Mouse (Mus musculus) natural killer cell, adult 2 months (primary cell): ENCODE data around the gene Thoc7.

ENCODE experiments used
- DNase-seq, 2 experiments: peaks; one replicate each; pipeline ENCODE4 v3.0.0; 2022; ENCODE audit warnings: low spot score in 2 of 2

Gene Thoc7

DNA sequence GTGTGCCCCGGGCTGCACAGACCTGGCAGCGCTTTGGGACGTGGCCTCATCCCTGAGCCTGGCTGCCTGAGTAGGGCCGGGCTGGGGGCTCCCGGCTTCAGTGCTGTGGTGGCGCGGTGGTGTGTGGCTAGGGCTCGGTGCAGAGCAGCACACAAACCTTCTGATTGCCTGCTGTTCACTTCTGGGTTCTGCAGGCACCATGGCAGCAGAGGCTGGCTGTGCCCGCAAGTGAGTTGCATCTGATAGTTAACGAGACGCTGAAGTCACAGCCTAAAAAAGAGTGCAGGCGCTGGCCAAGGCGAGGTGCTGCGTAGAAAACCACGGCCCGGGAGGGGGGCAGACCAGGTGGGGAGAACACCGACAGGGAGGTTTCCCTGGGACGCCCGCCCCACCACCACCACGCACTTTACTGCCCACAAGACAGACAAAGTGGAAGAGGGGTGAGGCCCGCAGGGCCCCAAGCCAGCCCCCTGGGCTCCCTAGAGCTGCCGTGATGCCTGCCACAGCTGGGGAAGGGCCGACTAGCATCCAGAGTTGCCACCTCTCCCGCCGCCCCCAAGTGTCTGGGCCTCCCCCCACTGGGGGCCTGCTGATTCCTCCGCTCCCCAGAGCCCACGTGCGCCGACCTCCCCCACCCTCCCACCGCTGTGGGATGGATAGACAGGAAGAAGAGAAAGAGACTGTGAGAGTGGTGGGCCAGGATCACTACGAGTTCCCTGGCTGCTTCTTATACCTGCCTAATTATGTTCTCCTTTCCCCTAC, 28.2 kb downstream of the Thoc7 start:
- no peak for DNase-seq

DNA sequence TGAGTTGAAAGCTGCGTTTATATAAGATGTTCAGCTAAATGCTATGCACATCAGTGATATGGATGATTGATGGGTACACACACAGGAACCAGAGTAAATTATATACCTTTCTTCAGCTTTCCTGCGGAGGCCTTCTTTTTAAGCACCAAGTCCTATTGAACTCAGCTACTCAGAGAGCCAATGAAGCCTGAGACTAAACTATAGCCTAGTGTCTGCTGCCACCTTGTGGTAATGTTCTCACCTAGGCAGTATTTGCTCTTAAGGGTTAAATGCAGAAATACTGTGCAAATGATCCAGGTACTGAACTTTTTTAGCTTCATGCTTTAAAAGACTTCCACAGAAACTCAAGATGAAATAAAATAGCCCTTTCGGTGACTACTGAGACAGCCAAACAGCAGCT, 44.0 kb downstream of the Thoc7 start:
- peak; percentile 4 to 22 for DNase-seq

DNA sequence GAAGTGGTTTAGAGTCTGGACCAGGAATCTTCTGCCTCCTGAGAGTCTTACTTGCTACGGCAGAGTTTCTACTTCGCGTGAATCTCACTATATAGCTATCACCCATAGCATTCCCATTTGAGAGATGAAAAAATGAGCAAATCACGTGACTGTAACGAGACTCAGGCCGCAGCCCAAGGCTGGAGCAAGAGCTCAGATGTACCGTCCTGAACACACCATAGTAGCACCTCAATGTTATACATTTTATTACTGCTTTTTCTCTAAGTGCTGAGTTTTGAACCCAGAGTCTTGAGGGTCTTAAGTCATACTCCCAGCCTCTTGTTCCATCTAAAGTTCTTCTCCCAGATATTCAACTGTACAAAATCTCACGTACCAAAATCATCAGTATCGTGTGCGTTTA, 44.4 kb downstream of the Thoc7 start:
- DNase-seq = no peak

DNA sequence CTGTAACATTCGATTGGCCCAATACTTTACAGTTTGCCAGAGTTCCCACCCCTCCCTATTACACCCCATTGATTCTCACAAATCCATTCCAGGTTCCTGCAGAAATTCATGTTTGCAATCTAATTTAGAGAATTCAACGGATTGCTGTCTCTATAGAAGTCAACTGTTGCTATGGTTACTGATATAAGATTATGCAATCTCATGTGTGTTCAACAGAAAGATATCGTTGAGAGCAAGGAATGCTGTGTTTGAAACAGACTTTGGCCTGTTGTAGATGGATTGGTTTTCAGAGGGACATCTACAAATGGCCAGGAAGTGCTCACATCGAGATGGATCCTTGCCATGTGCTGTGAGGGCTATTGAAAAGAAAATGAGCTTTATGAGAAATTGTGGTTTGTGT, 46.4 kb downstream of the Thoc7 start:
- no peak for DNase-seq

DNA sequence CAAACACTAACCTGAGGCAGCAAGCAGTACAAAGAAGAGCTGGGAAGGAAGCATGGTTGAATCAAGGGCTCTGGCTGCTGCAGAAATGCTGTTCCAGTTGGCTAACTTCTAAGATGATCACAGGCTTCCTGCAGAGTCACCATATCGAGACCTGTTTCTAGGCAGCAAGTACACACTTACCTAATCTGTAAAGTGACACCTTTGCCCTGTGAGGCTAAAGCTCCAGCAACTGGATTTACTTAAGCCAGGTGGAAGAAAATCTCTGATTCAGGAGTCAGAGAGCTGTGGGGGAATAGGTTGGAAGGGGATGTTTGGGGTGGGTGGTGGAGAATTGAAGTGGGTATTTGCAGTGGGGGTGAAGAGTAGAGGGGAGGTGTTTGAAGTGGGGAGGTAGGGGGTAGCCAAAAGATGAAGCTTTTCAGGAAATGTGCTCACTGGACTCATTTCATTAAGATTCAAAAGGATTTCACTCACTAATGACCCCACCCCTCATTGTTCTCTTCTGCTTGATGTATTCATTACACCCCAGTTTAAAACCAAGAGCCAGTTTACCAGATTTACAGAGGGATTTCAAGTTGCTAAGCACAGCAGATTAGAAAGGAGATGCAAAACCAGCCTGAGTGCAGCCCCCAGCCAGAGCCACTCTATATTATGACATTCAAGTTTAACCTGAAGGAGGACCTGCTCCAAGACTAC, 47.1 kb downstream of the Thoc7 start, which contains the start of gene Gm281:
Gene Gm281 (minus strand): TSS at position 92 of the 696 bp plus-strand sequence.
- no peak for DNase-seq

DNA sequence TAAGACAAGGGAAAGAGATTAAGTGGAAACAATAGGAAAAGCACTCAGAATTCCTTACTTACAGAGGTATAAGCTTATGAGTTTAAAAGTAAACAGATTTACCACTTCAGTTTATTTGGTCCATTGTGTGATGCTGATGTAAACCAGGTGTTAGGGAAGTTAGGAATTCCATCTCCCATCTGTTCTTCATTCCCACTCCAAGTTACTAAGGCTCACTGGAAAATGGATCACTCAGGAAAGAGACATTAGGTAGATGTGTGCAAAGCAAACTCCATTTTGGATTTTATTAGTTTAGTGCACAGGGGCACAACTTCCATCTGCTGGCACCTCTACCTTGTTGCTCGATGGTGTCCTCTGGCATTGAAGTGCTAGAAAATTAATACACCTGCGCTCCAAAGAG, 51.5 kb downstream of the Thoc7 start:
- DNase-seq = no peak

DNA sequence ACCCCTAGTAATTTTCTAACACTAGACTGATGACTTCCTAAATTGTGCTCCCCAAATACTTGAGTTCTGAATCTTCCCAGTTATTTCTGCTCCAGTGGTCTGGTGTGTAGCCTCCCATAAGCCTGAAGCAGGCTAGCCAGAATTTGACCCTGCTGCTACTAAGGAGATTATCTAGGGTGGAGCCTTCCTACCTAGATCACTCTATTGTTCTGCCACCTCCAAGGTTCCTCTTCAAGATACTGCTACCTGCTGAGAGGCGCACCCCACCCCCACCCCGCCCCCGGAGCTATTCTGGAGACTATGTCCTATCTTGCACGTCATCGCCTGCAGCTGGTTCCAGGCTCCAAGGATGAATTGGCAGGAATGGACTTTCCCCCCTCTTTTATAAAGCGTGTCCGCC, 54.5 kb downstream of the Thoc7 start:
- DNase-seq = no peak

DNA sequence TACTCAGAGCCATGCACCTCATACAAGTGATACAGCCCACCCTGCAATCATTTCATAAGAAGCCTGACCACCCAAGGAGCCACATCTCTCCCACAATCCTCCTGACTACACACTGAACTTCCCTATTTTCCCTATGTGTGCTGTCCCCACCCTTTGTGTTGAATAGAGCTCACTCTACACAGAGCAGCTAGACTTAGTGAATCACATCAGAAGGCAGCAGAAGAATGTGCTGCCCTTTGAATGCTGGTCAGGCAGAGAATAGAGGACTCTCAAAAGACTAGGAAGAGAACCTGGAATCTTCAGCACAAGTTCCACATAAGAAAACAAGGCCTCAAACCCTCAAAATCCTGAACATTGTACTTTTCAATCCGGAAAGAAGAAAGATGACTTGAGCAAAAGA, 55.2 kb downstream of the Thoc7 start:
- DNase-seq = no peak

DNA sequence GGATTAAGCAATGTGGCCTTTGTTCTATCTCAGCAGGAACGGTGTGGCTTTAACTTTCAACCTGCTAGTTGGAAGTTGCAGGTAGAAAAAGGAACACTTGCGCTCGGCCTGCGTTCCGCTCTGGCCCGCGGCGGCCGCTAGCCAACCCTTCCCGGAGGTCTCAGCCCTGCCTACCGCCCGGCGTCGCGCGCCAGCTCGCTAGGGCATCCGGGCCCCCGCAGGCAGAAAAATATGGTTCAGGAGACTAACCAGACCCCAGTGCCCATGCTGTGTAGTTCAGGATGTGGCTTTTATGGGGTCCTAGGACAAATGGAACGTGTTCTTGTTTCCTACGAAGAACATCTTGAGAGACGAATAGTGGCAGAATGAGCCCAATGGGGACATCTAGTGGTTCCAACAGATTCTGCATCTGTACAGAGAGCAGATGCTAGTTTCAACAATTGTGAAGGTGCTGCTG, 60.0 kb downstream of the Thoc7 start:
- DNase-seq = peak; percentile 7 to 10
